Mouse (Mus musculus) G1E (cell line): ENCODE results near the gene Cygb.

Source experiments
- CTCF ChIP-seq: IDR thresholded peaks from 2 replicates; pipeline ENCODE4 v1.5.1; 2012; ENCODE audit warnings: low read depth, low read length, inconsistent platforms, mixed read lengths
- GATA1 ChIP-seq: IDR thresholded peaks from 2 replicates; pipeline ENCODE4 v1.6.1; 2012; ENCODE audit warnings: borderline replicate concordance, low read length, inconsistent platforms, mixed read lengths
- GATA2 ChIP-seq: IDR thresholded peaks from 2 replicates; pipeline ENCODE4 v1.6.1; 2012; ENCODE audit warnings: low read depth, low read length, inconsistent platforms, borderline replicate concordance
- TAL1 ChIP-seq: conservative IDR thresholded peaks from 2 replicates; pipeline ENCODE4 v1.6.1; 2012; ENCODE audit warnings: low read depth, low read length, inconsistent platforms, mixed read lengths

- TF ChIP-seq CTCF (no peak), GATA1 (no peak), GATA2 (no peak), TAL1 (no peak)
These were observed 14.7 kb upstream of the Cygb start for GRCm38 (mm10) chr11:116668839-116669238.
